Mouse (Mus musculus) heart, embryonic 10.5 days (tissue): ENCODE data around the gene Il4i1. TPM values are rescaled to one million over a fixed set of nuclear protein-coding genes. Genes with fewer than 3 reads are reported as not detected.
A peak's percentile ranks its signal among the peaks of the same experiment; 100 is the strongest.

Experiments used
- DNase-seq: peaks from one replicate; pipeline ENCODE4 v3.0.0-alpha.2; 2017; ENCODE audit warnings: low spot score
- H3K27ac ChIP-seq: fragments of 300-500 bp; sonication (generic); 2 replicates; pipeline ENCODE4 v1.5.1; 2016; ENCODE audit warnings: mild to moderate bottlenecking
- H3K27me3 ChIP-seq: fragments of 300-500 bp; sonication (generic); 2 replicates; pipeline ENCODE4 v1.6.1; 2016; ENCODE audit warnings: mild to moderate bottlenecking; ENCODE audit not compliant: poor library complexity, insufficient read depth, severe bottlenecking
- H3K36me3 ChIP-seq: fragments of 300-500 bp; sonication (generic); 2 replicates; pipeline ENCODE4 v1.6.1; 2016; ENCODE audit warnings: mild to moderate bottlenecking, moderate library complexity
- H3K4me1 ChIP-seq: fragments of 300-500 bp; sonication (generic); 2 replicates; pipeline ENCODE4 v1.6.1; 2016; ENCODE audit warnings: mild to moderate bottlenecking
- H3K4me3 ChIP-seq: fragments of 300-500 bp; sonication (generic); 2 replicates; pipeline ENCODE4 v1.5.1; 2016; ENCODE audit warnings: mild to moderate bottlenecking, moderate library complexity
- H3K9me3 ChIP-seq: fragments of 300-500 bp; sonication (generic); 2 replicates; pipeline ENCODE4 v1.6.1; 2016; ENCODE audit warnings: mild to moderate bottlenecking, moderate library complexity
- WGBS: fragments of 180-500 bp; shearing (Covaris S2); methylation state at CpG from one replicate; pipeline ENCODE4 v1.1.7; 2016; 5-methylcytosine and 5-hydroxymethylcytosine counted together
- polyA plus RNA-seq: library from polyadenylated mRNA; unstranded; fragments of >200 nt; fragmentation: Nextera tagmentation; extraction: Ambion mirVana; gene quantifications from 2 replicates; pipeline ENCODE4 v1.2.1, GENCODE M21; 2016

Il4i1 gene
- polyA plus RNA-seq, 1 experiment from 2014 or later, result 0.41 TPM

- Histone ChIP-seq H3K27me3 (no peaks in the 10 kb centered on the region), H3K36me3 (peaks cover 23% of the 10 kb centered on the region; the same call in 1 of the 2 replicates), H3K4me3 (no peak overlapping the region), H3K27ac (no peak overlapping the region), H3K9me3 (no peaks in the 10 kb centered on the region), H3K4me1 (peaks cover 10% of the 10 kb centered on the region)
- 81% methylated on average over 7 of the region's 7 CpGs for WGBS
- DNase-seq, result peak; percentile 60
Measured at GRCm38 (mm10) chr7:44810819-44811557, 5.2 kb upstream of the Il4i1 start.

- Histone ChIP-seq H3K36me3 (peaks cover 23% of the 10 kb centered on the region; the same call in 1 of the 2 replicates), H3K27me3 (no peaks in the 10 kb centered on the region), H3K9me3 (no peaks in the 10 kb centered on the region), H3K4me1 (peaks cover 16% of the 10 kb centered on the region), H3K27ac (no peak overlapping the region), H3K4me3 (no peak overlapping the region)
- DNase-seq, result peak; percentile 72
- 89% methylated on average over 20 of the region's 20 CpGs for WGBS
Measured at GRCm38 (mm10) chr7:44812651-44813325, 3.4 kb upstream of the Il4i1 start.

- peaks cover 28% of the 10 kb centered on the region for H3K4me1 ChIP-seq
- H3K9me3 ChIP-seq, result no peaks in the 10 kb centered on the region
- no peak overlapping the region for H3K4me3 ChIP-seq
- H3K27ac ChIP-seq, result no peak overlapping the region
- WGBS, result 80% methylated on average over 3 of the region's 3 CpGs
- DNase-seq, result no peak
- H3K36me3 ChIP-seq, result peaks cover 29% of the 10 kb centered on the region; the same call in 1 of the 2 replicates
- H3K27me3 ChIP-seq, result no peaks in the 10 kb centered on the region
Measured at GRCm38 (mm10) chr7:44813985-44814384, 2.2 kb upstream of the Il4i1 start.

GRCm38 (mm10) chr7:44814423-44814822, 1.8 kb upstream of the Il4i1 start:
- Histone ChIP-seq H3K4me1 (peaks cover 32% of the 10 kb centered on the region), H3K9me3 (no peaks in the 10 kb centered on the region), H3K4me3 (peak overlapping the region; percentile 86), H3K36me3 (peaks cover 29% of the 10 kb centered on the region; the same call in 1 of the 2 replicates), H3K27me3 (no peaks in the 10 kb centered on the region), H3K27ac (no peak overlapping the region)
- DNase-seq, result peak; percentile 72
- 95% methylated on average over 4 of the region's 4 CpGs for WGBS

GRCm38 (mm10) chr7:44814952-44815553, 1.1 kb upstream of the Il4i1 start:
- Histone ChIP-seq H3K4me1 (peaks cover 38% of the 10 kb centered on the region), H3K9me3 (no peaks in the 10 kb centered on the region), H3K36me3 (peaks cover 29% of the 10 kb centered on the region; the same call in 1 of the 2 replicates), H3K27ac (peak overlapping the region; percentile 99), H3K27me3 (no peaks in the 10 kb centered on the region), H3K4me3 (peak overlapping the region; percentile 86)
- DNase-seq, result peak; percentile 79
- 29% methylated on average over 14 of the region's 14 CpGs for WGBS

GRCm38 (mm10) chr7:44816470-44817021, 359 bp downstream of the Il4i1 start, which contains the start of gene Atf5:
Atf5 (minus strand) TSS chr7:44816658.
- no peaks in the 10 kb centered on the region for H3K9me3 ChIP-seq
- peaks cover 51% of the 10 kb centered on the region for H3K4me1 ChIP-seq
- H3K36me3 ChIP-seq, result peaks cover 20% of the 10 kb centered on the region; the same call in 1 of the 2 replicates
- H3K4me3 ChIP-seq, result peak within 1 kb of the TSS; percentile 86
- H3K27me3 ChIP-seq, result no peaks in the 10 kb centered on the region
- WGBS, result under 1% methylated on average over 44 of the region's 57 CpGs
- DNase-seq, result peak; percentile 83
- H3K27ac ChIP-seq, result peak within 1 kb of the TSS; percentile 99

GRCm38 (mm10) chr7:44817441-44817840, 1.3 kb downstream of the Il4i1 start:
- no peaks in the 10 kb centered on the region for H3K27me3 ChIP-seq
- peak overlapping the region; percentile 99 for H3K27ac ChIP-seq
- DNase-seq, result no peak
- H3K9me3 ChIP-seq, result no peaks in the 10 kb centered on the region
- H3K4me1 ChIP-seq, result peaks cover 54% of the 10 kb centered on the region
- peak overlapping the region; percentile 86 for H3K4me3 ChIP-seq
- 26% methylated on average over 3 of the region's 3 CpGs for WGBS
- peaks cover 15% of the 10 kb centered on the region; the same call in 1 of the 2 replicates for H3K36me3 ChIP-seq

GRCm38 (mm10) chr7:44818164-44818563, 2.0 kb downstream of the Il4i1 start:
- peak overlapping the region; percentile 86 for H3K4me3 ChIP-seq
- WGBS, result 33% methylated on average over 2 of the region's 2 CpGs
- peak; percentile 75 for DNase-seq
- H3K36me3 ChIP-seq, result peaks cover 13% of the 10 kb centered on the region; the same call in 1 of the 2 replicates
- peaks cover 59% of the 10 kb centered on the region for H3K4me1 ChIP-seq
- no peaks in the 10 kb centered on the region for H3K27me3 ChIP-seq
- no peaks in the 10 kb centered on the region for H3K9me3 ChIP-seq
- H3K27ac ChIP-seq, result peak overlapping the region; percentile 99; the same call in 1 of the 2 replicates

- Histone ChIP-seq H3K9me3 (no peaks in the 10 kb centered on the region), H3K4me3 (peak overlapping the region; percentile 86), H3K27me3 (no peaks in the 10 kb centered on the region), H3K4me1 (peaks cover 65% of the 10 kb centered on the region), H3K27ac (peak overlapping the region; percentile 32; the same call in 1 of the 2 replicates), H3K36me3 (peaks cover 13% of the 10 kb centered on the region; the same call in 1 of the 2 replicates)
- peak; percentile 73 for DNase-seq
- WGBS, result 40% methylated on average over 6 of the region's 6 CpGs
Measured at GRCm38 (mm10) chr7:44818751-44819235, 2.6 kb downstream of the Il4i1 start.

- Histone ChIP-seq H3K36me3 (peaks cover 13% of the 10 kb centered on the region; the same call in 1 of the 2 replicates), H3K4me3 (peak overlapping the region; percentile 86), H3K9me3 (no peaks in the 10 kb centered on the region), H3K27ac (peak overlapping the region; percentile 32; the same call in 1 of the 2 replicates), H3K4me1 (peaks cover 71% of the 10 kb centered on the region), H3K27me3 (no peaks in the 10 kb centered on the region)
- DNase-seq, result peak; percentile 61
- WGBS, result 96% methylated on average over 2 of the region's 2 CpGs
Measured at GRCm38 (mm10) chr7:44819391-44819790, 3.2 kb downstream of the Il4i1 start.

- peak; percentile 64 for DNase-seq
- peaks cover 13% of the 10 kb centered on the region; the same call in 1 of the 2 replicates for H3K36me3 ChIP-seq
- no peak overlapping the region for H3K27ac ChIP-seq
- H3K4me1 ChIP-seq, result peaks cover 71% of the 10 kb centered on the region
- 59% methylated on average over 5 of the region's 5 CpGs for WGBS
- H3K4me3 ChIP-seq, result no peak overlapping the region
- no peaks in the 10 kb centered on the region for H3K9me3 ChIP-seq
- no peaks in the 10 kb centered on the region for H3K27me3 ChIP-seq
Measured at GRCm38 (mm10) chr7:44819863-44820262, 3.7 kb downstream of the Il4i1 start.

- Histone ChIP-seq H3K4me1 (peaks cover 70% of the 10 kb centered on the region), H3K4me3 (no peak overlapping the region), H3K9me3 (no peaks in the 10 kb centered on the region), H3K27ac (no peak overlapping the region), H3K36me3 (peaks cover 14% of the 10 kb centered on the region), H3K27me3 (no peaks in the 10 kb centered on the region)
- peak; percentile 51 for DNase-seq
- WGBS, result 79% methylated on average over 3 of the region's 3 CpGs
Measured at GRCm38 (mm10) chr7:44820525-44820924, 4.3 kb downstream of the Il4i1 start.
